Mouse (Mus musculus): ENCODE results near the gene Syngr1. TPM values are rescaled to one million over a fixed set of nuclear protein-coding genes. Genes with fewer than 3 reads are reported as not detected.

Syngr1 gene
- total RNA-seq, 2 experiments from 2014 or later, result 46.1 to 46.4 TPM

GRCm38 (mm10) chr15:80132993-80133586 is 42.0 kb downstream of the Syngr1 start, which contains the start of gene Tab1:
Tab1 (plus strand) TSS chr15:80133127.
- DNase-seq, result peak; percentile 96
- intact Hi-C loops (cut with DNase I), result loop anchor here (2.0 kb wide), 1 partner anchor 42 kb away; the partner anchor contains the start of genes Rpl3 and Syngr1
- peak; percentile 87 for TF ChIP-seq CTCF (IDR thresholded peaks at IDR 0.05)
- peak within 1 kb of the TSS; percentile 95 for H3K4me3 ChIP-seq
- H3K27ac ChIP-seq, result peak within 1 kb of the TSS; percentile 98

GRCm38 (mm10) chr15:80133682-80134449 is 42.7 kb downstream of the Syngr1 start:
- peak overlapping the region; percentile 95 for H3K4me3 ChIP-seq
- TF ChIP-seq CTCF (IDR thresholded peaks at IDR 0.05), result no peak
- peak; percentile 38 for DNase-seq
- H3K27ac ChIP-seq, result peak overlapping the region; percentile 98
- intact Hi-C loops (cut with DNase I), result loop anchor here (2.0 kb wide), 1 partner anchor 43 kb away; the partner anchor contains the start of genes Rpl3 and Syngr1

GRCm38 (mm10) chr15:80134450-80134847 is 43.3 kb downstream of the Syngr1 start:
- no peak for TF ChIP-seq CTCF (IDR thresholded peaks at IDR 0.05)
- Histone ChIP-seq H3K4me3 (peak overlapping the region; percentile 95), H3K27ac (peak overlapping the region; percentile 98)
- intact Hi-C loops (cut with DNase I), result no loop called here
- peak; percentile 43 for DNase-seq

GRCm38 (mm10) chr15:80135499-80135898 is 44.4 kb downstream of the Syngr1 start:
- no peak for DNase-seq
- Histone ChIP-seq H3K4me3 (no peak overlapping the region), H3K27ac (peak overlapping the region; percentile 98)
- intact Hi-C loops (cut with DNase I), result no loop called here
- no peak for TF ChIP-seq CTCF (IDR thresholded peaks at IDR 0.05)

- peak overlapping the region; percentile 98 for H3K27ac ChIP-seq
- TF ChIP-seq CTCF (IDR thresholded peaks at IDR 0.05), result no peak
Measured at GRCm38 (mm10) chr15:80136645-80137044, 45.5 kb downstream of the Syngr1 start.

GRCm38 (mm10) chr15:80137945-80138791 is 47.0 kb downstream of the Syngr1 start:
- Histone ChIP-seq H3K4me3 (no peak overlapping the region), H3K27ac (peak overlapping the region; percentile 65)
- no peak for DNase-seq
- intact Hi-C loops (cut with DNase I), result no loop called here
- TF ChIP-seq CTCF (IDR thresholded peaks at IDR 0.05), result 0 out of 2 replicates have a peak, but pooled peaks have one; percentile 0

More at GRCm38 (mm10) chr15:80136645-80137044, 45.5 kb downstream of the Syngr1 start:
- no peak for DNase-seq
- H3K4me3 ChIP-seq, result no peak overlapping the region; the same call in 1 of the 2 replicates
- intact Hi-C loops (cut with DNase I), result no loop called here

- H3K27ac ChIP-seq, result no peak overlapping the region
- H3K4me3 ChIP-seq, result no peak overlapping the region
- DNase-seq, result no peak
- TF ChIP-seq CTCF (IDR thresholded peaks at IDR 0.05), result no peak
- intact Hi-C loops (cut with DNase I), result no loop called here
Measured at GRCm38 (mm10) chr15:80140302-80140701, 49.2 kb downstream of the Syngr1 start.

- TF ChIP-seq CTCF (IDR thresholded peaks at IDR 0.05), result no peak
- intact Hi-C loops (cut with DNase I), result no loop called here
- no peak overlapping the region for H3K4me3 ChIP-seq
- no peak overlapping the region for H3K27ac ChIP-seq
- no peak for DNase-seq
Measured at GRCm38 (mm10) chr15:80140878-80141277, 49.7 kb downstream of the Syngr1 start.

GRCm38 (mm10) chr15:80142130-80142529 is 51.0 kb downstream of the Syngr1 start:
- intact Hi-C loops (cut with DNase I), result no loop called here
- no peak overlapping the region for H3K4me3 ChIP-seq
- TF ChIP-seq CTCF (IDR thresholded peaks at IDR 0.05), result peak; percentile 34; the same call in 1 of the 2 replicates
- H3K27ac ChIP-seq, result no peak overlapping the region
- no peak for DNase-seq

GRCm38 (mm10) chr15:80143760-80144159 is 52.6 kb downstream of the Syngr1 start:
- DNase-seq, result no peak
- H3K4me3 ChIP-seq, result no peak overlapping the region
- H3K27ac ChIP-seq, result peak overlapping the region; percentile 75; the same call in 1 of the 2 replicates
- intact Hi-C loops (cut with DNase I), result no loop called here
- TF ChIP-seq CTCF (IDR thresholded peaks at IDR 0.05), result no peak

GRCm38 (mm10) chr15:80145397-80145796 is 54.3 kb downstream of the Syngr1 start:
- intact Hi-C loops (cut with DNase I), result no loop called here
- peak; percentile 53 for DNase-seq
- Histone ChIP-seq H3K4me3 (no peak overlapping the region), H3K27ac (peak overlapping the region; percentile 75)
- no peak for TF ChIP-seq CTCF (IDR thresholded peaks at IDR 0.05)

- intact Hi-C loops (cut with DNase I), result no loop called here
- Histone ChIP-seq H3K27ac (peak overlapping the region; percentile 75; the same call in 1 of the 2 replicates), H3K4me3 (no peak overlapping the region)
- TF ChIP-seq CTCF (IDR thresholded peaks at IDR 0.05), result no peak
- DNase-seq, result no peak
Measured at GRCm38 (mm10) chr15:80146153-80146552, 55.0 kb downstream of the Syngr1 start.

Data from gastrocnemius, adult 2 months (tissue).